Mouse (Mus musculus) embryonic facial prominence, embryonic 13.5 days (tissue): Measurements from ENCODE around the gene R3hcc1l. TPM values are rescaled to one million over a fixed set of nuclear protein-coding genes. Genes with fewer than 3 reads are reported as not detected.

Experiments
- ATAC-seq: fragments of 200-750 bp; cut with Nextera tagmentation; 2 replicates; pipeline ENCODE4 v1.8.0; 2017; ENCODE audit warnings: low read depth; ENCODE audit not compliant: insufficient number of reproducible peaks, insufficient read depth, low FRiP score, low TSS enrichment
- H3K27ac ChIP-seq: fragments of 300-500 bp; sonication (generic); 2 replicates; pipeline ENCODE4 v1.5.1; 2015; ENCODE audit warnings: moderate library complexity, mild to moderate bottlenecking, inconsistent platforms
- H3K27me3 ChIP-seq: fragments of 300-500 bp; sonication (generic); 2 replicates; pipeline ENCODE4 v1.6.1; 2015; ENCODE audit warnings: mild to moderate bottlenecking, inconsistent platforms
- H3K36me3 ChIP-seq: fragments of 300-500 bp; sonication (generic); 2 replicates; pipeline ENCODE4 v1.6.1; 2015; ENCODE audit warnings: mild to moderate bottlenecking, inconsistent platforms
- H3K4me1 ChIP-seq: fragments of 300-500 bp; sonication (generic); 2 replicates; pipeline ENCODE4 v1.6.1; 2015; ENCODE audit warnings: inconsistent platforms
- H3K4me2 ChIP-seq: fragments of 300-500 bp; sonication (generic); 2 replicates; pipeline ENCODE4 v1.6.1; 2015; ENCODE audit warnings: moderate library complexity, mild to moderate bottlenecking, inconsistent platforms
- H3K4me3 ChIP-seq: fragments of 300-500 bp; sonication (generic); 2 replicates; pipeline ENCODE4 v1.5.1; 2015; ENCODE audit warnings: mild to moderate bottlenecking, inconsistent platforms
- H3K9ac ChIP-seq: fragments of 300-500 bp; sonication (generic); 2 replicates; pipeline ENCODE4 v1.6.1; 2015; ENCODE audit warnings: mild to moderate bottlenecking, inconsistent platforms
- H3K9me3 ChIP-seq: fragments of 300-500 bp; sonication (generic); 2 replicates; pipeline ENCODE4 v1.6.1; 2016; ENCODE audit warnings: inconsistent platforms
- WGBS: fragments of 180-500 bp; shearing (Covaris S2); methylation state at CpG from one replicate; pipeline ENCODE4 v1.1.7; 2015; ENCODE audit warnings: mixed read lengths; 5-methylcytosine and 5-hydroxymethylcytosine counted together
- polyA plus RNA-seq: library from polyadenylated mRNA; unstranded; fragments of >200 nt; fragmentation: Nextera tagmentation; extraction: Ambion mirVana; gene quantifications from 2 replicates; pipeline ENCODE4 v1.2.1, GENCODE M21; 2015

The R3hcc1l gene
- polyA plus RNA-seq, 1 experiment from 2014 or later, result 24.5 TPM

DNA sequence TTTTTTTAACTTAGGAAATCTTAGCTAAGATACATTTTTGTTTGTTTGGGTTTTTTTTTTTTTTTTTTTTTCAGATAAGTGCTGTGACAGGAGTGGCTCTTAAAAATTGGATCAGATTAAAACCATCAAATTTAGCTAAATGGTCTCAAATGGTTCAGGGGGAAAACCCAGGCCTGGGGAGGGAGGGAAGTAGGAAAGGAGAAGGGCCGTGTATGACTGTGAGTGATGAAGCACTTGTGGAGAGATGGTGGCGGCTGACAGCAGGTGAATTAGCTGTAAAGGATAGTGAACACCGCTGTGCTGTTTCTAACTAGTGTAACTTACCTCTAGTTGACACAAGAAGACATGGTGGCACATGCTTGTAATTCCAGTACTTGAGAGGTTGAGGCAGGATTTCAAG lies 40.1 kb downstream of the R3hcc1l start:
- peaks cover 9% of the 10 kb centered on the region for H3K36me3 ChIP-seq
- H3K4me2 ChIP-seq, result no peak overlapping the region
- no peaks in the 10 kb centered on the region for H3K9me3 ChIP-seq
- no peaks in the 10 kb centered on the region for H3K4me1 ChIP-seq
- WGBS, result 81% methylated on average over 3 of the region's 3 CpGs
- H3K9ac ChIP-seq, result no peak overlapping the region
- H3K4me3 ChIP-seq, result no peak overlapping the region
- no peak overlapping the region for H3K27ac ChIP-seq
- no peaks in the 10 kb centered on the region for H3K27me3 ChIP-seq
- ATAC-seq, result no peak

DNA sequence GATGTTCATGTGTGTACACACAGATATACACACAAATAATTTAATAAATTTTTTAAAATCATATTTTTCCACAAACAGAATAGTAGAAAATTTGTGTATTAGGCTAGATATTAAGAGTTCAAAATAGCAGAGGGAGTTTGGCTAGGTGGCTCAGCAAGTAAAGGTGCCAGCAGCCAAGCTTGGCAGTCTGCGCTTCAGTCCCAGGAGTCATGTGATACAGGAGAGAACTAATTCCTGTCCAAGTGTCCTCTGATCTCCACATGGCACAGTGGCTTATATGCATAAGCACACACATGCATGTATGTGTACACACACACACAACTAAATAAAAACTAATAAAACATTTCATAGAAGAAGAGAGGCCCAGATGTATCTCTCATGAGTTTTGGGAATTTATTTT lies 43.4 kb downstream of the R3hcc1l start:
- Histone ChIP-seq H3K36me3 (peaks cover 12% of the 10 kb centered on the region), H3K9me3 (no peaks in the 10 kb centered on the region), H3K4me2 (no peak overlapping the region), H3K27ac (no peak overlapping the region), H3K4me1 (no peaks in the 10 kb centered on the region), H3K9ac (no peak overlapping the region), H3K4me3 (no peak overlapping the region), H3K27me3 (no peaks in the 10 kb centered on the region)
- WGBS, result 96% methylated on average over 1 of the region's 1 CpGs
- ATAC-seq, result no peak

DNA sequence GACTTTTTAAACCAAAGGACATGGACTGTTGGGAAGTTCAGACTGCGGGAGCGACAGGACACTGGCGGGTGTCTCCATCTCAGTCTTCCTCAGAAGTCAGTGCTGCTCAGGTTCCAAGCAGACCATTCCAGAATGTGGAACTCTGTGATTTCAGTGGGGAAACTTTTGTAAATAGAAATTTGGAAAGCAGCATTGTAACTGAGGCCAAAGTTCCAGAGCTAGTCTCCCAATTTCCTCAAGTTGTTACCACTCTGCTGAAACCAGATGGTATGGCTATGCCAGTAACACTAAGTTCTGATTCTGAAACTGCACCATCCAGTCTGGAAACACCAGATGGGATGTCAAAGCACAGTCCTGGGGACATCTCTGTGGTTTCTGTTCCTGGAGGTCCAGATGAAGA lies 44.4 kb downstream of the R3hcc1l start:
- no peak overlapping the region for H3K9ac ChIP-seq
- peaks cover 12% of the 10 kb centered on the region for H3K36me3 ChIP-seq
- H3K4me1 ChIP-seq, result no peaks in the 10 kb centered on the region
- no peaks in the 10 kb centered on the region for H3K9me3 ChIP-seq
- no peak overlapping the region for H3K4me3 ChIP-seq
- H3K27me3 ChIP-seq, result no peaks in the 10 kb centered on the region
- H3K4me2 ChIP-seq, result no peak overlapping the region
- WGBS, result 92% methylated on average over 3 of the region's 3 CpGs
- H3K27ac ChIP-seq, result no peak overlapping the region
- no peak for ATAC-seq

- Histone ChIP-seq H3K4me2 (no peak overlapping the region), H3K4me1 (no peaks in the 10 kb centered on the region), H3K9ac (no peak overlapping the region), H3K27me3 (no peaks in the 10 kb centered on the region), H3K9me3 (no peaks in the 10 kb centered on the region), H3K27ac (no peak overlapping the region), H3K4me3 (no peak overlapping the region), H3K36me3 (peaks cover 12% of the 10 kb centered on the region)
- ATAC-seq, result no peak
- WGBS, result 75% methylated on average over 3 of the region's 3 CpGs
Observed at GRCm38 (mm10) chr19:42563726-42564270, 45.2 kb downstream of the R3hcc1l start.

DNA sequence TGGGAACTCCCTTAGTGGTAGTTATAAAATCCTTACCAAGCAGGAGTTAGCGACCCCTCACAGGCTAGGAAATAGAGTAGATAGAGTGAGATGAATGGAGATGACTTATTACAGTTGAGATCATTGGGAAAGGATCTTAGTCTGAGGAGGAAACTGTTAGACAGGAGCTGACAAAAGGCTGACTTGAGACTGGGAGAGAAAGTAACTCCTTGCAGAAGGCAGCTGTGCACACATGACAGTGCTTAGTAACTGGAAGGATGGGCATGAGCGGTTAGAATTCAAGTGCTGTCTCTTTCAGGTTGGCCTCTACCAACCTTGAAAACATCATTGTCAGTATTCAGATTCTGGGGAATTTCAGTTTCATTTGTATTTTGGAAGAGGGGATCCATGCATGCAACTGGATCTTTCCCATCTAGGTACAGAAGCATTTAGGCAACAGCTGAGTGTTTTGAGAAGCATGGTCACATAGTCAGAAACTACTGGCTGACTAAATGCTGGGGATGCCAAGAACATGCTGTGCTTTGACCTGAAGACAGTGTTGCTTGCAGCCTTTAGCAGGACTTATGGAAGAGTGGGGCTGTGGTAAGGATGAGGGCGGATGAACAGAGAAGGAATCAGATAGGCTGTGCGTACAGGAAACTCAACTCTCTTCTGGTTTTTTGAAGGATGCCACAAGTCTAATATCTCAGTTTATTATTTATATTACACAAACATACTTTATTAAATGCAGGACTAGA lies 47.9 kb downstream of the R3hcc1l start:
- Histone ChIP-seq H3K4me1 (peaks cover 12% of the 10 kb centered on the region; the same call in 1 of the 2 replicates), H3K27ac (no peak overlapping the region), H3K9ac (no peak overlapping the region), H3K4me2 (no peak overlapping the region), H3K27me3 (no peaks in the 10 kb centered on the region), H3K36me3 (peaks cover 12% of the 10 kb centered on the region), H3K9me3 (no peaks in the 10 kb centered on the region), H3K4me3 (no peak overlapping the region)
- ATAC-seq, result no peak
- WGBS, result 94% methylated on average over 4 of the region's 4 CpGs

GRCm38 (mm10) chr19:42567020-42567419 lies 48.5 kb downstream of the R3hcc1l start:
- Histone ChIP-seq H3K9me3 (no peaks in the 10 kb centered on the region), H3K4me1 (peaks cover 12% of the 10 kb centered on the region; the same call in 1 of the 2 replicates)

GRCm38 (mm10) chr19:42569076-42569475 lies 50.5 kb downstream of the R3hcc1l start:
- no peaks in the 10 kb centered on the region for H3K27me3 ChIP-seq

More at GRCm38 (mm10) chr19:42567020-42567419, 48.5 kb downstream of the R3hcc1l start:
- no peak overlapping the region for H3K4me2 ChIP-seq
- peaks cover 12% of the 10 kb centered on the region for H3K36me3 ChIP-seq
- H3K27ac ChIP-seq, result no peak overlapping the region
- H3K27me3 ChIP-seq, result no peaks in the 10 kb centered on the region
- H3K9ac ChIP-seq, result no peak overlapping the region
- no peak for ATAC-seq
- no peak overlapping the region for H3K4me3 ChIP-seq

GRCm38 (mm10) chr19:42571291-42571690 lies 52.7 kb downstream of the R3hcc1l start:
- no peak overlapping the region for H3K4me3 ChIP-seq
- H3K4me1 ChIP-seq, result peaks cover 12% of the 10 kb centered on the region; the same call in 1 of the 2 replicates
- no peak overlapping the region for H3K27ac ChIP-seq
- WGBS, result 69% methylated on average over 4 of the region's 4 CpGs
- no peaks in the 10 kb centered on the region for H3K27me3 ChIP-seq
- H3K9me3 ChIP-seq, result no peaks in the 10 kb centered on the region
- no peak for ATAC-seq
- H3K36me3 ChIP-seq, result no peaks in the 10 kb centered on the region
- H3K4me2 ChIP-seq, result no peak overlapping the region
- H3K9ac ChIP-seq, result no peak overlapping the region

More at GRCm38 (mm10) chr19:42569076-42569475, 50.5 kb downstream of the R3hcc1l start:
- Histone ChIP-seq H3K4me2 (no peak overlapping the region), H3K9ac (no peak overlapping the region), H3K4me1 (peaks cover 12% of the 10 kb centered on the region; the same call in 1 of the 2 replicates), H3K27ac (no peak overlapping the region), H3K4me3 (no peak overlapping the region), H3K36me3 (peaks cover 3% of the 10 kb centered on the region; the same call in 1 of the 2 replicates), H3K9me3 (no peaks in the 10 kb centered on the region)
- WGBS, result 84% methylated on average over 2 of the region's 2 CpGs
- no peak for ATAC-seq

GRCm38 (mm10) chr19:42575317-42575716 lies 56.8 kb downstream of the R3hcc1l start:
- H3K9ac ChIP-seq, result no peak overlapping the region
- 83% methylated on average over 2 of the region's 2 CpGs for WGBS
- H3K36me3 ChIP-seq, result no peaks in the 10 kb centered on the region
- no peaks in the 10 kb centered on the region for H3K27me3 ChIP-seq
- H3K4me2 ChIP-seq, result no peak overlapping the region
- H3K4me1 ChIP-seq, result peaks cover 10% of the 10 kb centered on the region; the same call in 1 of the 2 replicates
- no peak overlapping the region for H3K27ac ChIP-seq
- no peak for ATAC-seq
- H3K9me3 ChIP-seq, result no peaks in the 10 kb centered on the region
- no peak overlapping the region for H3K4me3 ChIP-seq

- H3K36me3 ChIP-seq, result no peaks in the 10 kb centered on the region
- ATAC-seq, result no peak
- no peak overlapping the region for H3K4me3 ChIP-seq
- H3K4me1 ChIP-seq, result no peaks in the 10 kb centered on the region
- no peak overlapping the region for H3K9ac ChIP-seq
- no peak overlapping the region for H3K4me2 ChIP-seq
- no peaks in the 10 kb centered on the region for H3K9me3 ChIP-seq
- WGBS, result 67% methylated on average over 1 of the region's 1 CpGs
- no peak overlapping the region for H3K27ac ChIP-seq
- H3K27me3 ChIP-seq, result no peaks in the 10 kb centered on the region
Observed at GRCm38 (mm10) chr19:42576856-42577255, 58.3 kb downstream of the R3hcc1l start.

DNA sequence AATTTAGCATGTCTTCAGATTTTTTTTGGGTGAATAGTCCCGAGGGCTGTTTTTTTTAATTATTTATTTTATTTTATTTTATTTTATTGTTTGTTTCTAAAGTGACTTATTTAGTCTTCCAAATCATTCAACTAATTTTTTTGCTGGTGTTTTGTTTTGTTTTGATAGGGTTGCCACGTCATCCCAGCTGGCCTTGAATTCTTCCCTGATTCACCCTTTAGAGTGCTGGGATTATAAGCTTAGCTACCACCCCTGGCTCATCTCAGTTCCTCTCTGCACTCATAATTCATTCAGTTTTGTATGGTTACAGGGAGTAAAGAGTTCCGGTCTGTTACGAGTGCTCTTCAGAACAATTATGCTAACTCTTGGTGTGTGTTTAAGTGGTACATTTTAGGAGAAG lies 60.1 kb downstream of the R3hcc1l start:
- Histone ChIP-seq H3K4me1 (no peaks in the 10 kb centered on the region), H3K4me2 (no peak overlapping the region), H3K27ac (no peak overlapping the region), H3K9ac (no peak overlapping the region), H3K4me3 (no peak overlapping the region), H3K27me3 (no peaks in the 10 kb centered on the region), H3K36me3 (peaks cover 11% of the 10 kb centered on the region), H3K9me3 (no peaks in the 10 kb centered on the region)
- WGBS, result 84% methylated on average over 4 of the region's 4 CpGs
- ATAC-seq, result no peak

GRCm38 (mm10) chr19:42580701-42581100 lies 62.1 kb downstream of the R3hcc1l start:
- WGBS, result 43% methylated on average over 4 of the region's 4 CpGs

More at GRCm38 (mm10) chr19:42580701-42581100, 62.1 kb downstream of the R3hcc1l start:
- ATAC-seq, result no peak
- no peaks in the 10 kb centered on the region for H3K9me3 ChIP-seq
- H3K27me3 ChIP-seq, result no peaks in the 10 kb centered on the region
- H3K4me1 ChIP-seq, result no peaks in the 10 kb centered on the region; the same call in 1 of the 2 replicates
- H3K4me2 ChIP-seq, result no peak overlapping the region
- H3K36me3 ChIP-seq, result peaks cover 21% of the 10 kb centered on the region
- no peak overlapping the region for H3K27ac ChIP-seq
- no peak overlapping the region for H3K4me3 ChIP-seq
- no peak overlapping the region for H3K9ac ChIP-seq
